Mouse (Mus musculus) spleen, postnatal 10 days (tissue): Measurements from ENCODE around the gene Rcan2.

Experiments
- DNase-seq, 2 experiments: peaks; one replicate each; pipeline ENCODE4 v3.0.0; 2021 to 2022; ENCODE audit warnings: low spot score in 2 of 2

Rcan2 gene

DNA sequence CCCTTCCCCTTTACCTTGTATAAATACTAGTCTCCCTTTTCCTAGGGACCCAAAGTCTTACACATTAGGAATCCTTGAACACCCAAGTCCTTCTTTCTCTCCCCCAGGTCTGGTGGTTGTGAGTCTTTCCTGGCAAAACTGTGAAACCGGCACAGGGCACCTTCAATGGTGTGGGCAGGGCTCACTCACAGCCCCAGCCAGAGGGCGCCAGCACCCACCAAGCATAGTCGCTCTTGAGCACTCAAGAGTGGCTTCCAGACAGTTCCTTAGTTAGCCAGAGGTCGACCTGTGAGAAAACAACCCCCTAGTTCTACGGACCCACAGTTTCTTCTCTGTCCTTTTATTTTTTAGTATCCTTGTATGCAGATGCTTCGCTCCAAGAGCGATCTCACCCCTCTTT is at the start of gene Rcan2:
Gene Rcan2 (plus strand): TSS at position 275 of the 400 bp plus-strand sequence.
- peak in 1 of 2 experiments; percentile 52 for DNase-seq

DNA sequence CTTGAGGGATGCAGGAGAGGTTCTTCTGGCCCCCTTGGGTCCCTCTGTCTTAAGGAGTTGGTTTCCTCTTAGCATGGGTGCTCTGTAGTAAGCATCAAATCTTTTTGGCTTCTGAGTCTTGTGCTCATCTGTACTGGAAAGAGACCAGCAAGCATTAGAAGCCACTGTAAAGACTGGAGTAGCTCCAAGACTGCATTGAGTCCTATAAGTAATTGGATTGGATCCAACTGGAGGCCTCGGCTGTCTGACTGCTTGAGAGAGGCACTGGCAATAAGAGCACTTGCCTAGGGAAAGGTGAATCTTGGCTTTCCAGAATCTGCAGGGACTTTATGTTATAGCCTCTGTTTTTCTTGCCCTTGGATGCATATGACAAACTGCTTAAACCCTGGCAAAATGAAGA is 48.3 kb upstream of the Rcan2 start:
- no peak for DNase-seq

DNA sequence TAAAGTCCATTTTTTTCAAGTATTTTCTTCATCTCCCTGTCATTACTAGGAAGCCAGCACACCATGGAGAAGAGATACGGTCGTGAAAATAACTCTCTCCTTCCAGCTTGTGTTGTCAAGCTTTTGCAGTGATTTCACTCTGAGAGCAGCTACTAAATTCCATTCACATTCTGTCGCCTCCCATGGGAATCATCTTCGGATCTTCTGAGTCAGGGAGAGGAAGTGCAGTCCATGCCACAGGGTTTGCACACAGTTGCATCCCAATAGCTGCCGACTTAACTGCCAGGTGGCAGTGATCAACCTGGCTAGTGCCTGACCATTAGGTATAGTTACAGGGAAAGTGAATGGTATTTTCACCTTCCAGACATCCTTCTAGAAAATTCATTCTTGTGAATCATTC is 46.5 kb upstream of the Rcan2 start:
- no peak for DNase-seq

DNA sequence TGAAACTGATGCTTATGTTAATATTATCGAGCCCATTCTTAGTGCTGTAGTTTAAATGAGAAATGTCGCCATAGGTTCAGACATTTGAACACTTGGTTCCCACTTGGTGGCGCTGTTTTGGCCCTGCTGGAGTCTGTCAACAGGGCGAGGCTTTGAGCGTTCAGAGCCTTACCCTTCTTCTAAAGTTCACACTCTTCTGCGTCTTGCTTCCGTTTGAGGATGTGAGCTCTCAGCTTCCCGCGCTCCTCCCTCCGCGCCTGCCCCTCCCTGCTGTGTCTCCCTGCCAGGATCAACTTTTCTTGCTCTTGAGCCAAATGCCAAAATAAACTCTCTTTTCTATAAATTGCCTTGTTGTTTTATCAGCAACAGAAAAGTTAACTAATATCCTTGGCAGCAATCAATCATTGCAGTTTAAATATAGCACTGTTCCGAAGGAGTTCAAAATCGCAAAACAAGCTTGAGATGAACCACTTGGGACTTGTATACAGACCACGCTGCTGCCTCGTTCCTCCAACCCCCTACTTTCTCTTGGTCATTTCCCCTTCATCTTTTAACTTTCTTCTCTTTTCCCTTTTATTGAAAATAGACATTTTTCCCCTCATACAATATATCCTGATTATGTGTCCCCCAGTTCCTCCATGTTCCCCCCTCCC is 42.4 kb upstream of the Rcan2 start:
- peak in 1 of 2 experiments; percentile 14 for DNase-seq

DNA sequence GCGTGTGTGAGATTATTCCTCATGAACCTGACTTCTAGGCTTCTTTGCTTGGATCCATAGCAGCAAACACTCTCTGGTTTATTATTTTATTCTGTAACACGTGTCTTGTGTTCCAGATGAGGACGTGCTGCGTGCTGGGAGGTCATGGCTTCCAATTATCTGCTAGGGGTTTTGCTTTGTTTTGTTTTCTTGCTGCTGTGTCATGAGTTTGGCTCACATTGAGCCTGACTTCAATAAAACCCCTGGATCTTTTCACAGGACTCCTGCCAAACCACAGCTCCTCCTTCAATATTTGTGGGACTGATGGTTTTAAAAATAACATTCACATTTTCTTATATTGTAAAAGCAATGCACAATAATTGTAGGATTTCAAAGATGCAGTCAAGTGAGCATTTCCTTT is 16.6 kb upstream of the Rcan2 start:
- no peak for DNase-seq

DNA sequence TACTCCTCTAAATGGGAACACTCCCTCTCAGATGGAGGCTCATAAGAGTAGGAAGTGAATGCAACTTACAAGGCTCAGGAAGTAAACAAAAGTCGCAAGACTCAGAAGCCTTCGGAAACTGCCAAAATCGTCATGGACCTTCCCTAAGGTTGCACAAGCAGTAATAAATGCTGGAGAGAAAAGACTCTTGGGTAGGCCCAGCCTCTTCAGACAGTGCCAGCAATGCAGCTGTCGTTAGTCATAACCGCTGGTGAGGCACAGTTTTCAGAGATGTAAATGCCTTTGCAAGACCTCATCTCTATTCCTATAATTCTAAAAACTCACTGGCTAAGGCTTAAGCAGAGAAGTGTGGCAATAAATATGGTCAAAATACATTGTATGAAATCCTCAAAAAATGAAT is 12.9 kb upstream of the Rcan2 start:
- DNase-seq = no peak

DNA sequence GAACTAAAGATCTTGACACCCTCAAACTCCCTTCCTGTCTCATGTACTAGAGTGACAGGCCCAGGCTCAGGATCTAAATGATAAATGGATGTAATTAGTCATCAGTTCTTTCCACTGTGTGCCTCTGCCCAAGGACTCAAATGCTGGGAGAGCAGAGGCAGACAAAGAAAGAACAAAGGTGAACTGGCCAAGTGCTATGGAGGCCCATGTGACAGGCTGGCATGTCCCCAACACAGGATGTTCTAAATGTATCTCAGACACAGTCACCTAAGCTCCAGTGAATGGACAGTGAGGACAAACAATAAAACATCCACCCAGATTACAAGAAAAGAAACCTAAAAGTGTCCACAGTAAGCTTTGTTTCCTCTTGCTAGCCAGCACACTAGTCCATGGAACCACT is 11.8 kb upstream of the Rcan2 start:
- no peak for DNase-seq

DNA sequence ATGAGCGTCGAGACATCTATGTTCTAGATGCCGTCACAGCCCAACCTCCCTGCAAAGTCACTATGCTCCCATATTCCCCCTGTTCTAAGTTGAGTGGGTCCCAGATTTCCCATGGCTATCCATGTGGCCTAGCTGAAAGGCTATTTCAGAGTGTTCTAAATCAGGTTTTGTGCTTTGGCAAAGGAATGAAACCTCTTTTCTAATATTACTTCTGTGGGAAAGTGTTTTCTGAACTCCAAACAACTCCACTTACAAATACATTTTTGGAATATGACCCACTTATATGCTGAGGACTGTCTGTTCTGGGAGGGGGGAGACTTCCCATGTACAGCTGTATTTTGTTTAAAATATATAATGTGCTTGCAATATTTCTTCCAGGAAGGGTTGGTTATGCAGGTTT is 9.4 kb upstream of the Rcan2 start:
- no peak for DNase-seq

DNA sequence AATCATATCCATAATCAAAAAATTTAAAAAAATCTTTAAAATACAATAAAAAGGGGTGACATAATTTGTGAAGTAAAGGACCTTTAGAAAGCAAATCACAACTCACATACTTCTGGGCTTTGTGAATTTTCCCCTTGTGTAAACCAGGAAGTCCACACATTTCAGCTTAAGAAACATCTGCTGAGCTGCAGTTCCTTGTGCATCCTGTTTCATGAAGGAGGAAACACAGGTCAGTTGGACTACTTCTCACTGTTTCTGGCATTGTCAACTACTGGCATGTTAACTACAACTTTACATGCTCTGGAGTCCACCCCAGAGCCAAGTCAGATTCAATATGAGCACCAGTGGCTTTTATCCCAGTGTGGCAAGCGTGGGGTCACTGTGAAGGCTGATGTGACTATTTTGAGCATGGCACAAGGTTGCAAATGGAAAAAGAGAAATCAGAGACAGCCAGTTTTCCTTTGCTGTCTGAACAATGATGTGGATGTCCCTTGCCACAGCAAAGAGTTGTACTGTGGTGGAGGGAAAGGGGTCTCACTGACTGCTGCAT is 6.3 kb upstream of the Rcan2 start:
- DNase-seq = no peak

DNA sequence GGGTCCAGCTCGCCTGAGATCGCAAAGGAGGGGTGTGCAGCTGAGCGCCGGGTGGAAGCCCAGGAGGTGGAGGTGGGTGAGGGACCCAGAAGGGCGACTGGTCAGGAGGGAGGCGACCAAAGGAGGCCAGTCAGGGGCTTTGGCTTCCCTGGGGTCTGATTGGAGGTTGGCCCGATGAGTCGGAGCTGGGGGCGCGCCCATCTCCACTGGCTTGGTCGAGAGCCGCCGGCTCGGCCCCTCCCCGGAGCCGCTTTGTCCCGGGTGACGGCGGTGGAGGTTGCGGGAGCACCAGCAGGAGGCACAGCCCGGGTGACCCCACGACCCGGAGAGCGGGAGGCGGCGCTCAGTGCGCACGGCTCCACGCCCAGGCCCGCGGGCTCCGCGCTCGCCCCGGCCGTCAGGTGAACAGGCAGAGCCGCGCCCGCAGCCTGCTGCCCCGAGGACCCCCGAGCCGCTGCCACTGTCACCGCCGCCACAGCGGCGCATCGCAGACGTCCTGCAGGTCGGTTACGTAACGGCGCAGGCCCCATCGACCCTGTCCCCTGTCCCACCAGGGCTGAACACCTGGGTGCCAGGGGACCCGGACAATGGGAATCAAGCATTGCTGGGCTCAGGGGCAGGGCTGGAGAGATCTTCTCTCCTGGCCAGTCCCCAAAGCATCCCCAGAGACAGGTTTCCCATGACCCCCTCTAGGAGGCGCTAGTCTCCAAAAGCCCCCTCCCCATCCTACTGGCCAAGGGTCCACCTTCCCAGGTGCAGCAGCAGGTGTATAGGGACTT is 633 bp downstream of the Rcan2 start:
- peak; percentile 5 to 20 for DNase-seq

DNA sequence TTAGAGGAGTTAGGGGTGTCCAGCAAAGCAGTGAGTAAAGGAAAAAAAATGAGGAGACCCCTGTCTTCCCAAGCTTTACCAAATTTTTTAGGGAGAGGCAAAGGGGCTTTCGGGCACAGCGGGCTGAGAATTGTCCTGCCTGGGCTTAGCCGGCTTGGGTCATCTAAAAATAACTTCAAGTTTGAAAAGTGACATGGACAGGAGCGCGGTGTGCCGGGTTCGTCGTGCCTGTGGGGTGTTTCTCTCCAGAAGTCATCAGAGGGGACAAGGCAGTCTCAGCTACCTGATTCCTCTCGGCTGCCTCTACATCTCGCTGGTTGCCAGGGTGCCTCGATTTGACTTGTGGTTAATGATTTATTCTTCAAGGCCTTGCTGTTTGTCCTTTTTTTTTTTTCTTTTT is 1.3 kb downstream of the Rcan2 start:
- no peak for DNase-seq

DNA sequence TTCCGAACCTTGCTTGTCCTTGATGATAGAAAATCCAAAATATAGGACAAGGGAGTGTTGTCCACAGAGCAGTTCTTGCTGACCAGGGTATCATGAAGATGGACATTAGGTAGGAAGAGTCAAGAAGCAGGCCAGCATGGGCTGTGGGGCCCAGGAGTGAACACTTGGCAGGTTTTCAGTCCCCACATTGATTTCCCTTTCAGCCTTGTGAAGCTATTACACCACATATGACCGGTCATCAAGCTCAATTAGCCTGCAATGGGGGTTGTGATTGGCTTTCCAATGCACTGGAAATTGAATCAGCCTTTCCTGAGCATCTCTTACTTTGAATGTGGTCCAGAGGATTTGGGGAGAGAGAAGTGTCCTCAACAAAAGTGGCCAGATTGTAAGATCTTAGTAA is 2.0 kb downstream of the Rcan2 start:
- DNase-seq = no peak

DNA sequence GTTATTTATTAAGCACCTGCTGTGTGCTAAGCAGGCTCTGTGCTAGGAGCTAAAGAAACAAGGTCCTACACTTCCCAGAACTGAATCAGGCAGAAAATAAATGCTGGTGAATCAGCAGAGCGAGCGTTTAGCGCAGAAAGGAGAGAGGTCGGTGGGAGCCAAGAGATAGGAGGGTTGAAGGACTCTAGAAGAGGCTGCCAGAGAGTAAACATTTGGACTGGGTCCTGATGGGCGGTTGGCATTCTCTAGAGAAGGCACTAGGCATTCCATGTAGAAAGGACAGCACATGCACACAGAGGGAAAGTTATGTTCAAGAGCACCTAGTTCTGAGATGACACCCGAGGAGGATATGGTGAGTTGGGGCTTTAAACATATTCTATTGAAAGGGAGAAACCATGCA is 2.6 kb downstream of the Rcan2 start:
- no peak for DNase-seq

DNA sequence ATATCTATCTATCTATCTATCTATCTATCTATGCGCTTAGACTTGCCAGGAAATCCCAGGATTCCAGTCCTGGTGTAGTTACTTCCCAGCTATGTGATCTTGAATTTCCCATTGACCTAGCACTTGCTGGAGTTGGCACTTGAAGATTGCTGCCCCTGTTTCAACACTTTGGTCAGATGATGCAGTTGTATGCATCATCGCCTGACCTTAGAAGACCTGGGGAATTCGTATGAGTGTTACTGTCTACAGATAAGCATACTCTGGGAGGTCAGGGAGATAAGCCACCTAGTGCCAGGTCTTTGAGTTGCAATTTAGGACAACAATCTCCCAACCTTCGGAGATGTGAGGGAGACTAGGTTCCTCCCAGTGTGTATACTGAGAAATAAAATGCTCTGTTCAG is 5.7 kb downstream of the Rcan2 start:
- DNase-seq = no peak

DNA sequence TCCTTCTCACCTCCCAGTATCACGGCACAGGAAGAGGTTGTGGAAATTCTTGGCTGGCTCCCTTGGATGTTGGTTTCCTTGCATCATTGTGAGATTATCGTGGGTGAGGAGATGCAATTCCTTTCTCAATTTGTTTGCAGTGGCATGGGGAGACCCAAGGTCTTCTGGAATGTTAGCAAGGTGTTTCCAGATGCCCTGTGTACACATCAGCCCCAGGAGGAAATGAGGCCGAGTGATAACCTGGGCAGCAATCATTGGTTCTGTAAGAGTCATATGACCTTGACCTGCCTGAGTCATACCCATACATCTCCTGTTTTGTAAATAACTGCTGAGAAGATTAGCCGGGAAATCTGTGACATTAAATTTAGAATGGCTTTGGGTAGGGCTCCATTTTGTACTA is 10.3 kb downstream of the Rcan2 start:
- no peak for DNase-seq

DNA sequence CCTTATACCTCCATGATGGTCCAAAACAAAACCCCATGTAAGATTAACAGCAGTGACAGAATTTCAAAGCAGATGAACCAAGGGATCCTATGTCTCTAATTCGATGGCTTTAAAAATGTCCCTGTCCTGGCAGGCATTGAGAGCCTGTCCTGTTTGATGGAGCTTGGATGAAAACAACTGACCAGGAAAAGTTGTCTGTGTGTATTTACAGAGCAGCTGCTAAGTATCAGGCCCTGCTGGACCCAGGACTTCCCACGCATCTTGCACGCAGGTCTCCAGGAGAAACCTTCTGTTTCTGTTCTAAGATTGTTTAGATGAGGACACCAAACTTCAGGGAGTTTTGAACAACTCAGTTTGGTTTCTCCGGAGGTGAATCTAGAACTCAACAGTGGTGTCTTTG is 14.2 kb downstream of the Rcan2 start:
- no peak for DNase-seq

DNA sequence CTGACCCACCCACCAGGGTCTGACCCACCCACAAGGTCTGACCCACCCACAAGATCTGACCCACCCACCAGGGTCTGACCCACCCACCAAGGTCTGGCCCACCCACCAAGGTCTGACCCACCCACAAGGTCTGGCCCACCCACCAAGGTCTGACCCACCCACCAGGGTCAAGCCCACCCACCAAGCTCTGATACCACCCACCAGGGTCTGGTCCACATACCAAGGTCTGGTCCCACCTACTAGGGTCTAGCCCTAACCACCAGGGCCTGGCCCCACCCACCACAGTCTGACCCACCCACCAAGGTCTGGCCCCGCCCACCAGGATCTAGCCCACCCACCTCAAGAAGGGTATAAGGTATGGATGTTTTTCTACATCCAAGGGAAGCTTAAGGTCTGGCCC is 15.3 kb downstream of the Rcan2 start:
- no peak for DNase-seq

DNA sequence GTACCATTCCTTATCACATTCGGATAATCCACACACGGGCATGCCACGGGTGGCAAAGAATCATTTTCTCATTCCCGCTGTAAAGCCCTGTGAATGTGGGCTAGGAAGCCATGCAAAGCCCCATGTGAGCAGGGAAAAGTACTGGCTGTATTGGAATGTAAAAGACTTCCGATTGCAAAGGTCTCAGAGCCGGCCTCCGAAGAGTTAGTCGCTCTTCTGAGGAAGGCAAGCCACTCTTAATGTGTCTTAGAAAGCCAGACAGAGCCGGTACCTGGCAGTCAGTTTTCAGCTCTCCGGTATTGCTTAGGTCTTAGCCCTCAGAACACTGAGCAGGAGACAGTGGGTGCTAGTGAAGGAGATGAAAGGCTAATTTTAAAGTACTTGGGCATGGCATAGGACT is 16.0 kb downstream of the Rcan2 start:
- no peak for DNase-seq

DNA sequence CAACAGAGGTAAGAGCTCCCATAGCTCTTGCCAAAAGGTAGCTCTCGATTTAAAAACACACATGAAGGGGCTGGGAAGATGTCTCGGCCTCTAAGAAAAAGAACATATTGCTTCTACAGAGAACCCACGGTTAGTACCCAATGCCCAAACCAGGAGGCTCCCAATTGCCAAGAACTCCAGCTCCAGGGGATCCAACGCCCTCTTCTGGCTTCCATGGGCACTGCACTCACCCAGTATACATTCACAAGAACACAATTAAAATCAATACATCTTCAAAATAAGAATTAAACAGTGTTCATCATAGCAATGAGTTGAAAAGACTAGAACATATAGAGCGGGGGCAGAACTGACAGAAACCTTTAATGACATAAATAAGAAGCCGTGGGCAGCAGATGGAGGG is 17.2 kb downstream of the Rcan2 start:
- DNase-seq = no peak

DNA sequence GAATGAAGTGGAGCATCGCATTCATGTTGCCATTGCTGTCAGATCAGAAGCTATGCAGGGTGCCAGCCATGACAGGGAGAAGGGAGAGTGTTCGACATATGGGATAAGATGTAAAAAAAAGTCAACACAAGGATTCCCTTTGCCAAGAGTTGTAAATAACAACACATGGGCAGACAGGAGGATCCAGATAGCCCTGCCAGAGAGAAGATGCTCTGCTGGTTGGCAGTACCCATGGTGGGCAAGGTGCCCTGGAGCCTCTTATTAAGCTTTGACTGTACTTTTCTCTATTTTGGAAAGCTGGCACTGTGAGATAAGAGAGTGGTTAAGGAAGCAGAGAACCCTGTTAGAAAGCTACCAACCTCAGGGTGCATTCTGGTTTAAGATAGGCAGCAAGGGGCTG is 19.8 kb downstream of the Rcan2 start:
- DNase-seq = no peak

DNA sequence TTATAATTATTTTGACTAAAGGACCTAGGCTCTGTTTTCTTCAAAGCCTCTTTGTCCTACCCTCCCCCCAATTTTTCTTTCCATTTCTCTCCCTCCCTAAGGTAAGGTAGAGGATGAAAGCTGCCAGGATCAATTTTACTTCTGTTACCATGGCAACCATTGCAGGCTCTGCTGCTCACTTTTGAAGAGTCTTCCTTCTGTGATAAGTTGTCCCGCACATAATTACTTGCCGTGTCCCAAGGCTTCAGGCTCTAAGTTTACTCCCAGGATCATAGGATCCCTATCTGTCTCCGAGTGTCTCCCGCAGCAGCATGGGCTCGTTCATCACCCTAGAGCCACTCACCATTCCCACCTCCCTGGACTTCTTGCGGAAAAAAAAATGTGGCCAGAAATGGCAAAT is 21.1 kb downstream of the Rcan2 start:
- no peak for DNase-seq

DNA sequence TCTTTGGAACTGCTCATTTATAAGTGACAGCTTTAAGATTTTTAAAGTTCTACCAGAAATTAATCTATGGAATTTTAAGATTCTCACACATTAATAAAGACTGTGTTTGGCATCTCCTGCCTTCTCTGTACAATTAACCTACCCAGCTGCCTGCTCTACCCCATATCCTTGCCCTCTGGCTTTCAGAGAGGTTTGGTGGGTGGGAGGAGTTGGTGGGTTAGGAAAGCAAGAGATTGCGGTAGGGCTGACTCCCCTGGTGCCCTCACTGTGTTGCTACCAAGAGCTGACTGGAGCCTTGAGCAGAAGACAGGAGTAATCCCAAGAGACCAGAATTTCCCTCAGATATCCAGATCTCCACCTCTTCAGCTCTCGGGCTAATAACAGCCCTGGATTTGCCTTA is 21.5 kb downstream of the Rcan2 start:
- no peak for DNase-seq

DNA sequence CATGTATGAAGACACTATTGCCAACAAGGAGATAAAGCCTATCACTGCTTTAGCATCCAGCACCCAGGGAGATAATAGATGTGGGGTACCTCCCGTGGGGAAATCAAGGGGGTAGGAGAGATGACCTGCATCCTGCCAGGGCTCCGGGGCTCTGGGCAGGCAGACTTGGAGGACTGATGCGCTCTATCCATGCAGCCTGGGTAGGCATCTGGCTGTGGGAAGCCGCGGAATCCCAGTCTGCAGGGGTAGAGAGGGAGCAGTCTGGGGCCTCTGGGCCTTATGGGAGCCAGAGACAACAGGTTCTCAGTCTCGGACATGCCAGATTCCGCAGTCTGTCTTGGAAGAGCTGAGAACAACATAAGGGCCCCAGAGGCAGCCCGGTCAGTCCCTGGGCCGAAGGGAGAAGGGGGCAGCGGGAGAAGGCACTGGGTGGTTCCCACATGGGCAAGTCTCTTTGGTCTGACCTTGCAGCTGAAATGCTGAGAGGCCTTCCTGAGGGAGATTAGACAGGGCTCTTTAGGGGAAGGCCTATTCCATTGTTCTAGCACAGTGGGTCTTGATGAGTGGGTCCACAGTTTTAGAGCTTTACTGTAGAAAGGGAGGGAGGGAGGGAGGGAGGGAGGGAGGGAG is 23.7 kb downstream of the Rcan2 start:
- DNase-seq = no peak
